Mouse (Mus musculus): ENCODE data around the gene Gm42791.

The Gm42791 gene

DNA sequence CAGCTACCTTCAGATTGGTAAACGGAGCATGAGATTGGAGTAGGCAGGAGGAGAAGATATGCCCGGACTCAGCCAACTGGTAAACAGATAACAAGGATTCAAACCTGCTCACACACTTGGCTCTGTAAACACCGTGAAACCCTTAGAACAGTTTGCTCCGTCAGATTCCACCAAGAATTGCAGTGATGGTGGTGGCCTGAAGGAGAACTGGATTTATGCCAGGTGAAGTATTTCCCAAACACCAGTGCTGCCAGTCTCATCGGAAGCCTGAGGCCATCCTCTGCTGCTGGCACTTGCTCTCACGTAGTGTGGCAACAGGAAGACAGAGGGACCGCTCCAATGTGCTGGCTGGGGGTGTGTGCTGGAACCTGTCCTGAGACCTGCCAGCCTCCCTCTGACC is 12.6 kb downstream of the Gm42791 start:
- ATAC-seq (ENCODE audit: insufficient number of reproducible peaks, low FRiP score, low TSS enrichment): no peak

DNA sequence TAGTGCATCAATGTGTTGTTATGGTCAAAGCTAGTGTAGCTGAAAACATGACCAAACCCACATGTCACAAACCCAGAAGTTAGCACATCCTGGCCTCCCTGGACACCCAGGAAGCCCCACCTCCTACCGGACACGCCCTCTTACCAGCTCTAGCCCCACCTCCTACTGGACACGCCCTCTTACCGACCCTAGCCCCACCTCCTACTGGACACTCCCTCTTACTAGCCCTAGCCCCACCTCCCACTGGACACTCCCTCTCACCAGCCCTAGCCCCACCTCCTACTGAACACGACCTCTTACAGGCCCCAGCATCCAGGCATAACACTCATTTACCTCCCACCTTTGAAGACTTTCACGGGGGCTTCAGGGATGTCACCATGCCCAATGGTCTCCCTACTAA is 14.3 kb downstream of the Gm42791 start:
- ATAC-seq (ENCODE audit: insufficient number of reproducible peaks, low FRiP score, low TSS enrichment): no peak

DNA sequence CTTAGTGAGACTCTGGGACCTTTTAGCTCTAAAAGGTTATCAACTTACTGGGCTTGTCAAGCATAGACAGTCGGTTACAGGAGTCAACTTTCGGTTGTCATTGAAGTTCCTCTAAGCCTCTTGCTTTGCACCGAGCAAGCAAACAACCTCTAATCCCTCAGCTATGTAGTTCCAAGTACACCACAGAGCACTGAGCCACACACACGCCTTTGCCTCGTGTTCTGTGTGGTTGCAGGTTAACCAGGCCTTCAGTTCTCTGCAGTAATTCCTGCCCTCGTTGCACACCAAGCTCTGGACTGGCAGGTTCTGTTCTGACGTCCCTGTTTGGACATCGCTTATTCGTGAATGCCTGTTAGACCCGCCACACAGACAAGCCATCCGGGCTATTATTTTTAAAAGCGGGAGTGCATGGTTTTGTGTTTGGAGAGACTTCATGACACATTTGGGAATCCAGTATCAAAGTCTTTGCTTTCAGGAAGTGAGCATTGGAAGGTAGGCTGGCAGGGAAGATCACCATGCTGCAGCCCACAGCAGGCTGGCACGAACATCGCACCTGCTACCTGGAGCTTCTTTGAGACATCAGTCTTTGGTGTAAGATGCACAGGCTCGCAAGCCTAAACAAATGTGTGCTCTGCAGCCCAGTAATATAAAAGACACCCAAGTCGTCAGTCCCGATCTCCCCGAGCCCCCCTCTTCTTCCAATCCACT is 16.3 kb downstream of the Gm42791 start:
- ATAC-seq (ENCODE audit: insufficient number of reproducible peaks, low FRiP score, low TSS enrichment): no peak

DNA sequence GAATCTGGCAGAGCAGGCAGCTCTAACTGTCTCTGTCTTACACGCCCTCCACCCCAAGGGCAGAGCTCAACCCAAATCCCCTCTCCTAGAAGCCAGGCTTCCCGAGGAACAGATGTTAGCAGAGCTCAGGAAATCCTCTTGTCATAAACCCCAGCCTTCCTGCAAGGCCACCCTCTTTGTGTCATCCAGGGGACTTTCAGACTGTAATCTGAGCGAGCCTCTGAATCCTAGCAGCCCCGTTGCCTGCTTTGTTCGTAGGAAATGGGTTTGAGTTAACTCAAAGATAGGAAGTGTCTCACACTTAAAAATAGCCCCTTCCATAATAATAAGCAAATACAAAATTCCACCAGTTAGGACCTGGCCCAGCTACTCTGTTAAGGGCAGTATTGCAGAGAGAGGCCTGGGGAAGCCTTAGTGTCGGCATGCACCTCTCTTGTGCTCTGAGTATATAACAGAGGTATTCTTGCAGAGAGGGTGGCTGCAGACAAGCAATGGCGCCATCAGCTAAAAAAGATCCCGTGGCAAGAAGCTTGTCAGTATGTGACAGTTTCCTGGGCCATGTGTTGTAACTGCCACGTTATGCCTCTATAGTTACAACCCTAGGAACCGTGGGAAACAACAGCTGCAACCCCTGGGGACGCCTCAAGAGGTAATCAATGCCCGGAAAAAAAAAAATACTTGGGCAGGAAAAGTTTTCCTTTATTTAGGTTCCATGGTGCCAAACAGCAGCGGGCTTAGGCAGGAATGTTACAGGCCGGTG is 17.1 kb downstream of the Gm42791 start:
- ATAC-seq (ENCODE audit: insufficient number of reproducible peaks, low FRiP score, low TSS enrichment): no peak

DNA sequence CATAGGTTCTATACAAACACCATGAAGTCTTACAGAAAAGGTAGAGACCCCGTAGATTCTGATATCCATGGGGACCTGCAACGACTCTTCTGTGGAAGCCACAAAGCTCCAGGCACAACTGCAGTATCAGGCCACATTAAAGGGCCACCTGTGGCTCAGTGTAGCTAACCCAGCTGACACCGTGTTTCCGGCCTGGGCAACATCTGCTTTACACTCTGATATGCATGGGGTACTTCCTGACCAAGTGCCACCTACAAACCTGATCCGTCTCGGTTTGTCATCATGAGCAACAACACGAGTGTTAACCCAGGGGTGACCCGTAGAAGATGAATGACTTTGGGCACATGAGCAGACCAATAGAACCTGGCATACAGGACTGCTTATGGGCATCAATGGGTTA is 18.1 kb downstream of the Gm42791 start:
- ATAC-seq (ENCODE audit: insufficient number of reproducible peaks, low FRiP score, low TSS enrichment): no peak

DNA sequence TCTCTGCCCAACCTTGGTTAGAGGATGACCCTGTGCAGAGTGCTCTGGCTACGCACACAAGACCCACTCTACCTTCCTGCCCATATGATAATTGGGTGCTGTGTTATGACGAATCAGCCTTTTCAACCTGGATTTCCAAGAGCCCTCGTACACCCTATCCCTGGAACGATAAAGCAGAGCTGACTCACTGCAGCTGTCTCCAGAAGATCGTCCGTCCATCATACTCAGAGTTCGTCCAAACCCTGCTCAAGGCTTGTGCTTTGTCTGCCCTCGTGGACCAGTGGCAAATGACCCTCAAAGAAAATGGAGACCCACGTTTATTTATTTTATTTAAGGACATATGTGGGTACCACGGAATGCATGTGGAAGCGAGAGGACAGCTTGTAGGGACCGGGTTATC is 19.9 kb downstream of the Gm42791 start:
- ATAC-seq (ENCODE audit: insufficient number of reproducible peaks, low FRiP score, low TSS enrichment): no peak

DNA sequence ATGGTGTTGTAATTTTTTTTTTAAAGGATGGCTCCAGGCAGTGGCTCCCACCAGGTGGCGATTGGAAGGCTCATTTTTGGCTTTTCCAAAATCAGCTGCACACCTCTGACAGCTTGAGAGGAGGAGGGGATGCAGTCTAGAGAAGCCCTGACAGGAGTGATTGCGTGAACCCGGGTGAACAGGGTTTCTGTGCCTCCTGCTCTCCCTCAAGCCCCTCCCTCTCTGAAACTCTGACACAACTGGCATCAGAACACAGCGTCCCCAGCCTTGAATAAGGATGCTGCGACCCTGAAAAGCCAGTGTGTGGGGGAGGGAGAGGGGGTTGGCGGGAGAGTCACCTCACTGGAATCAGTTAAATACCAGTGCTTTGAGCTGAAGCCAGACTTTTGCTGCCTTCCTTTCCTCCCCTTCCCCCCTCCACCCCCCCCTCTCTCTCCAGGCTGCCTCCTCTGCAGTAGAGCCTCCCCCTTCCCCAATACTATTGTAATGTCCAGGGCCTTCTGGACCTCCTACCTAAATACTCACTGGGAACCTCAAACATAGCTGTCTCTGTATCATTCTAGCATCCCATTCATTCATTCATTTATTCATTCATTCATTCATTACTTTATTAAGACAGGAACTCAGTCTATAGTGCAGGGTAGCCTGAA is 21.8 kb downstream of the Gm42791 start:
- no peak for ATAC-seq (ENCODE audit: insufficient number of reproducible peaks, low FRiP score, low TSS enrichment)

DNA sequence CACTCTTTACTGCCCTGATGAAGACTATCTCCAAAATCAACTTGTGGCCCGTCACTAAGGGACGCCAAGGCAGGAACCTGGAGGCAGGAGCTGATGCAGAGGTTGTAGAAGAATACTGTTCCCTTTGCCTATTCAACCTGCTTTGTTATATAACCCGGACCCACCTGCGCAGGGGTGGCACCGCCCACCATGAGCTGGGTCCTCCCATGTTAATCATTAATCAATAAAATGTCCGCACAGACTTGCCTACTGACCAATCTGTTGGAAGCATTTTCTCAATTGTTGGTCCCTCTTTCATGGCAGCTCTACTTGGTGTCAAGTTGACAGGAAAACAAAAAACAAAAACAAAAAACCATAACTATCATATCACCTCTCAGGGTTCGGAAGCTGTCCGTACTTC is 22.8 kb downstream of the Gm42791 start:
- ATAC-seq (ENCODE audit: insufficient number of reproducible peaks, low FRiP score, low TSS enrichment): no peak

DNA sequence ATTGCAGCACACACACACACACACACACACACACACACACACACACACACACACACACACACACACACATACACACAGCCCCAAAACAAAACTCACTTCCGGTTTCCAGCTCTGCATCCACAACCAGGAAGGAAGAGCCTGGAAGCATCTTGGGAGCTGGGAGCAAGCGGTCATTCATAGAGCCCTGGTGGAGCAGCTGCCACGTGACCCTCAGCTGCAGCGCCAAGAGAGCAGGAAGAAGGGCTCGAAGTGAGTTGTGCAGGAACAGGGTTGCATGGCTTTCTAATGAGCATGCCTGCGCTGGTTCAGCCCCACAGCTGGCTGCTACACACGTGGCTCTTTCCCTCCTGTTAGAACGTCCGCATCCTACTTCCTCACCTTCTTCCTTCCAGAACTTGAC is 25.3 kb downstream of the Gm42791 start:
- no peak for ATAC-seq (ENCODE audit: insufficient number of reproducible peaks, low FRiP score, low TSS enrichment)

DNA sequence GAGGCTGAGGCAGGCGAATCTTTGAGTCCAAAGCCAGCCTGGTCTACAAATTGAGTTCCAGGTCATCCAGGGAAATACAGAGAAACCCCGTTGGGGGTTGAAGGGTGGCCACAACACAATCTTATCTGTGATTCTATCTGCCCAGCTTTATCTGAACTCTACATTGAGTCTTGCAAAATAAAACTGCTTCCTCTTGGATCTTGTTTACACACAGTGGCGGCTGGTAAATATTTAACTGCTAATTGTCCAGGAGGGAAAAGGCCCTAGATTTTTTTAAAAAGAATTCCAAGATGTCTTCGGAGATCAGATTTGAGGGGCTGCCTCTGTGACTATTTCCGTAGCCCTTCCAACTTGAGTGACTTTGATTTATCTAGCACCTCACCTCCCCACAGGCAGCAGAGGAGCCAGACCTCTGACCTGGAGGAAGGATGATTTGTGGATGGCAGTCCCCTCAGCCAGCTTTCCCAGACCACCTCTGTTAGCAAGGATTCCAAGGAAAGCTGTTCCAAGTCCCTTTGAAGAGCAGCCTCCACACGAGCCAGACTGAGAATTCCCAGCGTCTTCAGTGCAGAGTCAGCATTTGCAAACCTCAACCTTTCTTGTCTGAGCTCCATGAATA is 25.9 kb downstream of the Gm42791 start:
- no peak for ATAC-seq (ENCODE audit: insufficient number of reproducible peaks, low FRiP score, low TSS enrichment)

DNA sequence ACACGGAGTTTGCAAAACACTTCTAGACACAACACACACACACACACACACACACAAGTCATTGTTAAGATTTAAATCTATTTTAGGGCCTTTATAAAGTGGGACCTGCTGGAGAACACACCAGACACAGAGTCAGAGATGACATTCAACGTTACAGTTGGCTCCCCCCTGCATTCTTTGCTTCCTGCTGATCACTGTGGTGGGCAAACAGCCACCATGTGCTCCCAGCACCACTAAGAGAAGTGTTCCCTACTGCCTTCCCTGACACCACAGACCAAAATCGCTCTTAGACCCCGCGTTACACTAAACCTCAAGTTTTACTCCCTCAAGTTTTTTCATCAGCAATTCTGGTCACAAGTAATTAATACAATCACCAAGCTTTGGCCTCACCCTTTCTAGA is 26.8 kb downstream of the Gm42791 start:
- ATAC-seq (ENCODE audit: insufficient number of reproducible peaks, low FRiP score, low TSS enrichment): no peak

DNA sequence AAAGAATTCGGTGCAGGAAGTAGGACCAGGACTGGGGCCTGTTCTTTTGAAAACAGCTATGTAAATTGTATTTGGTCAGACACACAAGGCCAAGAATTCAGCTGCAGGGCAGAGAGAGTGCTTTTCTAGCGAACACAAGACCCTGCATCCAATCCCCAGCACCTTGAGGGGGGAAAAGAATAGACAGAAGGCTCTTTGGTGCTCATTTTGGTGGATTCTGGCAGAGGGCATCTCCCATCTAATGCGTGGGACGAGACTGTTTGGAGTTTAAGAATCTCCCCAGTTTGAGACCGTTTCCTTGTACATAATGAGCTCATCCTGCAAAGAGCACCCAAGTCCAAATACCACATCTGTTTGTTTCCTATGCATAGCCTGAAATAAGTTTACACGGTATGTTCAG is 28.6 kb downstream of the Gm42791 start:
- no peak for ATAC-seq (ENCODE audit: insufficient number of reproducible peaks, low FRiP score, low TSS enrichment)

DNA sequence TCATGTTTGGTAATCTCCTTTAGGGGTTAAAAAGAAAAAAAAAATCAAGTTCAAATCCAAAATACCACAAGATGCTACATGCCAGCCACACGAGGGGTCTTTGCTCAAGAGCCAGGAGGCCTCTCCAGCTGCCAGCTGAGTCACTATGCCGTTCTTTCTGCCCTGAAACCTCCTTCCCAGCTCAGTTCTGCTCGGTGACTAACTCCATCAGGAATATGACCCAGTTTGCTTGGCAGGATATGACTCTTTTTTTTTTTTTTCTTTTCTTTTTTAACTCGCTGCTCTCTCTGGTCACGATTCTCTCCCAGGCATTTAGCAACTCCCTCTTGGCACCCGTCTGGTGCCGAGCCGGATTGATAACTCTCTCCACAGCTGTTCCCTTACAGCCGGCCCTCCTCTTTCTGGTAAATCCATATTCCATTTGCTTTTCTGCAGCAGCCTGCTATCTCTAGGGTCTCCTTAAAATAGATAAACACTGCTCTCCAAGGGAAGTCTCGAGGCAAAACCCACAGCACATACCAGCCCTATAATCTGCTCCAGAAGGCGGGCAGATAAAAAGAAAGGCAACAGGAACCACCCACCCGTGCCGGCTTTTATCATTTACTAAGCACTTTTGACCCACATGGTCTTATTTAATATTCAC is 29.1 kb downstream of the Gm42791 start:
- ATAC-seq (ENCODE audit: insufficient number of reproducible peaks, low FRiP score, low TSS enrichment): no peak

DNA sequence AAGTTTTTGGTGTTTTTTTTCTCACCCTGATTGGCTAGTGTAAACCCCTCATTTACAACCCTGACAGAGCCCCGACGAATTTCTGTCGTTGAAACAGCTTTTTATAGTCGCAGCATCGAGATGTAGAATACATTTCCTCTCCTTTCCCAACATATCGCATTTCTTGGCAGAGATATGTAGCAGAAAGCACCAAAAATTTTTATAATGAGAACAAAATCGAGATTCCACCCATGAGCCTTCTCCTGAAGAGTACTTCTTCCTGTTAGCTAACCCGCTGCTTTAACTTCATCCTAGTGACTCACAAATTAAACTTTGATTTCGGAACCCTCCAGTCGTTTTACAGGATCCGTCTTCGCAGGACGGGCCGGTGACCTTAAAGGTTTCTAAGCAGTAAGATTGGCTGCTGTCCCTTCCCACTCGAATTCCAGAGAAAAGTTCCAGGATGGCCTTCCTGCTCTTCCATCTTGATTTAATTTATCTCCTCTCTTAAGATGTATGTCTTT is 29.8 kb downstream of the Gm42791 start:
- no peak for ATAC-seq (ENCODE audit: insufficient number of reproducible peaks, low FRiP score, low TSS enrichment)

DNA sequence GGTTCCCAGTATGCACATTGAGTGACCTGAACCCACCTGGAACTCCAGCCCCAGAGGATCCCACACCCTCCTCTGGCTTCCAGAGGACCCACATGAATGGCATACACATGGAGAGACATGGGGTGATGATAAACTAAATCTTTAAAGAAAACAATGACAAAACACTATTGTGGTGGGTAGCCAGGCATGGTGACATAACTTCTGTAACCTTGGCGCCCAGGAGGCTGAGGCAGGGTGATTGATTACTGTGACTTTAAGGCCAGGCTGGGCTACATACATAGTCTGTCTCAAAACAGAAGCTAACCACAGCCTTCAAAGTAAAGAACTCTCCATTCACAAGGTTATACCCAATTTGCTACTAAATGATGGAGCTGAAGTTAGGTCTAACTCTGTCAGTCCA is 30.7 kb downstream of the Gm42791 start:
- ATAC-seq (ENCODE audit: insufficient number of reproducible peaks, low FRiP score, low TSS enrichment): no peak

DNA sequence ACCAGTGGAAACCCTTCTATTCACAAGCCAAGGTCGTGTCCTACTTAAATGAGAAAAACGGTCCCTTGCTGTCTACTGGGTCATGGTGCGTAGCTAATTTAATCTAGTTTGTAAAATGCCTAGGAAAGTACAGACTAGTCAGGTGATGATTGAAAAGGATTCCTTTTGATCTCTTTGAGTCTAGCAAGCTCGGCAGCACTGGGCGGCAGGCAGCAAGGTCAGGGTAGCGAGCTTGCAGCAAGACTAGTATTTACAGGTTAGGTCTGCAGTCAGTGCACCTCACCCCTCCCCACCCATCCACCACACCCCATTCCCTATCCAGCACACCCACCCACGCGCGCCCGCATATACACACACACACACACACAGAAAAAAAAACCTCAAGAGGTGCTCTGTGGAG is 34.7 kb downstream of the Gm42791 start:
- ATAC-seq (ENCODE audit: insufficient number of reproducible peaks, low FRiP score, low TSS enrichment): no peak

DNA sequence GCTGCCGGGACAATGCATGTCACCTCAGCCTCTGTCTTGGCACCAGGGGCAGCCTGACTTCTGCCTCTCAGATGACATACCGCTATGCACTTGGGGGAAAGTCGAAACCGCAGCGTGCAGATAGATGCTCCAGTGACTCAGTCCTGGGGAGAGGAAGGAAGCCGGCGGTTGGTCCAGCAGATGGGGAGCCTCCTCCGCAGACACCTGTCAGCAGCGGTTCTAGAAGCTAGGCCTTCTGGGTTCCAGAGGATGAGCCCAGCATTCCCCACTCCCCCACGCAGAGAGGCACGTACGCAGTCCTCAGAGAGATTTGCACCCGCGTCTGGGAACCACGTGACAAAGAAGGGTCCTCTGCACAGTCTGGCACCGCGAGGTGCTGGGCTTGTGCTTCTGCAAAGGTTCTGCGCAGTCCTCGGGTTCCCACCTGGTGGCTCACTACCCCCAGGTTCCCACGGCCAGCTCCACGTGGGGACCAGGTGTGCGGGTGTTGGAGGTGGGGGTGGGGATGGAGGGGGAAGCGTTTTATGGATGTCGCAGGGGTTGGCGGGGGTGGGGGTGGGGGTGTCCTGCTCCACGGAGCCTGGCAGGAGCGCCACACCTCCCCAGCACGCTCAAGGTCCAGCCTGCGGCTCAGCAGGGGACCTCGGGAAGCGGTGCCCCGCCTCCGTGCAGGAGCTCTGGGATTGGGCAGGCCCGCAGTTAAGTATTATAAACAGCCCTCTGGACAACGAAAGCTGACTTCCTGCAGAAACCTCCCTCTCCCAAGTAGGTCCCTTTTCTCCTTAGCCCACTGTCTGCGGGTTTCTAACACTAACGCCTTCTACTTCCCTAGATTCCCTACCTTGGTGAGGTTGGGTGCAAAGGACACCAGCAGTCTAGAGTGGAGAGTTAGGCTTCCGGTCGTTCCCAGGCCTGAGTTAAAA is 35.6 kb downstream of the Gm42791 start:
- ATAC-seq (ENCODE audit: insufficient number of reproducible peaks, low FRiP score, low TSS enrichment): peak; percentile 67

DNA sequence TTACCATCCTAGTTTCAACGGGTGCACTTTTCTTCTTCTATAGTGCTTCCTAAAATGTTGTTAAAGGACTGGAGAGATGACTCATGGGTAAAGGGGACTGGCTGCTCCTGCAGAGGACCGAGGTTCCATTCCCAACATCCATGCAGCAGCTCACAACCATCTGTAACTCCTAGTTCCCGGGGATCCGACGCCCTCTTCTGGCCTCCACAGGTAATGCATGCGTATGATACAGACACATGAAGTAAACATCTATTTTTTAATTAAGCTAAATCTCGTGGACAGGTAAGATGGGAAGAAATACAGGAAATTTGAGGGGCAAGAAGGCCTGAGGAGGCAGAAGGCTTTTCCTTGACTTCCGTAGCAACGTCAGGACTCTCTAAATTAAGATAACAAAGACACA is 36.6 kb downstream of the Gm42791 start:
- no peak for ATAC-seq (ENCODE audit: insufficient number of reproducible peaks, low FRiP score, low TSS enrichment)

DNA sequence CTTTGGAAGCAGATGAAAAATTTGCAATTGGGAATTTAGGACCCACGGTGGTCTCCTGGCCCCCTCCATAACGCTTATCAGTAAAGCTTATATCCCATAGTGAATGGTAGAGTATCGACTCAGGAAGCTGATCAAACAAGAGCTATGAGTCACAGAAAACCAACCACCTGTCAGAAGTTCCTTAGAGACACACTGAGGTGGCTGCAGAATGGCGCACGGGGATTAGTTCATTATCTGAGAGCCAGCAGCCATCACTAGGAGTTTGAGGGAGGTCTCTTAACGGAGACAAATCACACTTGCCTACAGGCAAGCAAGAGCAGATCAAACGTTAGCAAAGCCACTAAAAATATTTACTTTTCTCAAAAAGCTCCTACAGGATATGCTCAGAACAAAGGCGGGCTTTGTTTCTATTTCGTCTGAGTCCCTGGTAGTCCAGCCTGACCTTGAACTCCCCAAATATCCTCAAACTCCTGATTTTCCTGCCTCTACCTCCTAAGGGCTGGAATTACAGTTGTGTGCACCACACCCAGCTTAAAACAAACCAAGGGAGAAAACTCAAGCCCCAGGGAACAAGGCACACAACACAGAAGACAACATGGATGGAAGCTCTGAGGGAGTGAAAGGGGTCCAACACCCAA is 37.9 kb downstream of the Gm42791 start:
- no peak for ATAC-seq (ENCODE audit: insufficient number of reproducible peaks, low FRiP score, low TSS enrichment)
